Mouse (Mus musculus): ENCODE data around the gene Snrnp25. TPM values are rescaled to one million over a fixed set of nuclear protein-coding genes. Genes with fewer than 3 reads are reported as not detected.

Gene Snrnp25
- 10 to 100 TPM; 19.9 to 23.6 (median 22.5) TPM for total RNA-seq (2022)

DNA sequence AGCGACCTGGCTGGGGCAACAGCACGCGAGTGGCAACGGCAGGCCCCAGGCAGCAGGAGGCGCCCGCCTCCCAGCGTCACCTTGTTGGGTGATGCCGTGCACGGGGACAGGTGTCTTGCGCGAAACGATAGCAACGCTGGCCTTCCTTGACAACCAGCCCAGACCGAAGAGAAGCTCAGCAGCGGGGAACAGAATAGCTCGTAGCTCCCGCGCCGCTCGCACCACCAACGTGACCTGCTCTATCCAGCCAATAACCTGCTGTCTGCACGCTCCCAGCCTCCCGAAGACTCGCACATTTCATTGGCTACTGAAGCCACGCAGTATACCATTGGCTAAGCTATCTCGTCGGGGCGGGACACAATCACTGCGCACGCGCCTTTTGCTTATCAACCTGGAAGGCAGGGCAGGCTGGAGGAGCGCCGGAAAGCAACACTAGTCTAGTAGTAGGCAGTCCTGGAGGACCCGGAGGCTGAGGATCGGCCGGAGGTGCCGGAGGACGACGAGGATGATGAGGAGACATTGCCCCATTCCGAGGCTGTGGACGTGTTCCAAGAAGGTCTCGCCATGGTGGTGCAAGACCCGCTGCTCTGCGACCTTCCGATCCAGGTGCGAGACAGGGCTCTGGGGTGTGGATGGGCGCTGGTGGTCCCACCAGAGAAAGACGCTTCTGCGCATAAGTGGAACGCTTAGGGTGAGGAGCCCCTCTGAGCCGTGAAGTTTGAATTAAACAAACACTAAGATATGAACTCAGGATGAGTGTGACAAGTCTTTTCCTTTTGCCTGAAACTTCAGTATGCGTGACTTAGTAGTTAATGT, at the start of gene Snrnp25:
Snrnp25 (plus strand) TSS at position 358 of the 816 bp plus-strand sequence.
- DNase-seq (ENCODE audit: low spot score in 2 of 2): peak; percentile 96 to 97

DNA sequence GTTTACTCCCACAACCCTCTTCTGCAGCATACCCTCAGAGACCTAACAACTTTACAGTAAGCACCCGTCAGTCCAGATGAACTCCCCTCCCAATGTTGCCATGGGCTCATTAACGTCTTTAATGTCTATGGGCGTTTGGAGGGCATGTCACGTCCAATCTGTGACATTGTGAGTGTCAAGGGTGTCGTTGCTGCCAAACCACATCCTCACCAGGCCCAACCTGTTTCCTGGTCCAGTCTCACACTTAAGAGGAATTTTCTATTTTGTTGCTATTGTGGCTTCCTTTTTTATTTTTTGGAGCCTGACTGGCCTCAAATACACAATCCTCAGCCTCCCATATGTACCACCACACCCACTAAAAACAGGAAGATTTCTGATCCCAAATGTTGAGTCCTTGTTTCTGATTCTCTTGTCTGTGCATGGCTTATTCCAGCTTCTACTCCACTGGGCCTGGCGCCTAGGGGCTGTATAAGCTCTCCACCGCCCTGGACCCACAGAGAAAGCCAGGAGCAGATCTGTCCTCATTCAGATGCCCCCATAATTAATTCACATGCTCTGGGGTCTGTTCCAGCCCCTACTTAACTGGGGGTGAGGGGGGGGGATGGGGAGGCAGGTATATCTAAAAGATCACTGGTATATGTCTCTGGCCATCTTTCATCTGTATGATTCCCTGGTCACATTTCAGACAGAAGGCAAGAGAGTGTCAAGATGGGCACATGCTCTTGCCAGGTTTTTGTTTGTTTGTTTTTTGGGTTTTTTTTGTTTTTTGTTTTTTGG, 48.2 kb upstream of the Snrnp25 start:
- DNase-seq (ENCODE audit: low spot score in 2 of 2): no peak

DNA sequence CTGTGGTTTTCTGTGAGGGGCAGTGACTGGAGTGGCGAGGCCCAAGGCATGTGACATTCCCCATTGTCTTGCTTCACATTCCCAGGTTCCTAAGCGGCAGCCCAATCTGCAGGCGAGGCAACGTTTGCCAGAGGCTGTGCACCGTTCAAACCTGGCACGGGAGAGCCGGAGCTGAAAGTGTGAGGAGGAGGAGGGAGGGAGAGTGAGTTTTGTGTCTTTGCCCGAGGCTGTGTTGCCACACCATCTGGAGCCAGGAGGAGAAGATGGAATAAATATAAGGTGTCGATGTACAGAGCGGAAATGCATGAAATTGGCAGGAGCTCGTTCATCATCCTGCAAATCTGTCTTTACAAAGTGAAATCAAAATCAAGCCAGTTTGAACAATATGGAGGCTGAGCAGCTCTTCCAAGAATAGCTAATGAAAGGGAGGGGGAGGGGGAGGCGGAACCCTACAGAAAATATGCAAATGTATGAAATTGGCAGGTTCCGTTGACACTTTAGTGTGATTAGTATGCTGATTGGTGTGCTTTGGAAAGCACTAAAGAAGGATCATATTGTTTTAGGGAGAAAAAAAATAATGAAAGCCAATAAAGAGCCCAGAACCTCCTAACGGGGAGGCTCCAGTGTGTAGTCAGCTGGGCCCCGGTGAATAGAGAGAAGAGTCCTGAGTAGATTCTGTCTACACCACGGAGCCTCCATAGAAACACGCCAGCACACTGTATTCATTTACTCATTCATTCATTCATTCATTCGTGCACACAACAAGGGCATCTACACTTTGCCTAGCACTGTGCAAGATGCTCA, 47.2 kb upstream of the Snrnp25 start:
- DNase-seq (ENCODE audit: low spot score in 2 of 2): peak; percentile 71 to 73

DNA sequence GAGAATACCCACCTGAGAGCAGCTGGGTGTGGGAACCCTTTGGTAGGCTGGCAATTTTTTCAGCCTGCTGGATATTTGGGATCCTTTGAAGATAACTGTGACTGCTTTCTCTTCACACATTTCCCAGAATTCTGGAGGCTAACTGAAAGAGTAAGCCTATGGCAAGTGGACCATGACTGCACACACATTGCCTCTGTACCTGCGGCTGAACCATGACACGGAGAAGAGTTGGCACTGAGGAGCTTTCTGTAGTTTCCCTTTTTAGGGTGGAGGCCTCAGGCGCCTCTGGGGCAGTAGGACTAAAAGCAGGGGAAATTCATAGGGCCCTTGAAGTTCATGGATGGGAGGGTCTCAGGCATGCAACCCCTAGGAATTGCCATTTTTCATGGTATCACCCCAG, 46.0 kb upstream of the Snrnp25 start:
- DNase-seq (ENCODE audit: low spot score in 2 of 2): no peak

DNA sequence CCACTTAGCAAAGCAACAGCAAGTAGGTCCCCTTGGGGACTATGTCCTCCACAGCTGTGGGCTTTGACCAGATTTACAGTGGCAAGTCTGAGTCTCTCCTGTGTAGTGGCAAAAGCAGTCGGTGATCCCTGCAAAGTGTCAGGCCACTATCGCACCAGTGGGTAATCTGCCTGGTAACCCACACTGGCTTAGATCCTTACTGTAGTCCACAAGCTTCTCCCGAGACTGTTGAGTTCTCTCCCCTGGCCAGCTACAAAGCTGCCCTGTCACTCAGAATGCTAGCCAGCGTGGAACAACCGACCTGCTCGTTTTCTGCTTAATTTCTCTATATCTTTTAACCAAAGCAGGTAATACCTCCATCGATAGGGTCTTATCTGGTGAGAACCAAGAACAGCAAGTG, 44.9 kb upstream of the Snrnp25 start:
- no peak for DNase-seq (ENCODE audit: low spot score in 2 of 2)

DNA sequence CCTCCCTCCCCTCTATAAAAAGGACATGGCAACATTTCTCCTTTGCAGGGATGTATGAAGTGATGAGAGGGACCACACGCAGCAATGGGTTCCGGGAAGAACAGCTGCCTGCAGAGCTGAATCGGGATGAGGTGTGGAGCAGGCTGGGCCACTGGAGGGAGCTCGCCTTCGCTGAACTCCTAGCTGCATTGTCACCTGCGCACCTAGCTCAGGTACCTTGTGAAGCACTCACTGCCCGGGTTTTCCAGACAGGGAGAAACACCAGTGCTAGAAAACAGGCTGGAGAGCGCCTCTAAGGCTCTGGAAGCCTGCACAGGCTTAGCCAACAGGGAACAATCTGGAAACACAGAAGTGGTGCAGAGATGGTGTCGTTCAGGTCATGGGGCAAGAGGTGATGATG, 43.7 kb upstream of the Snrnp25 start:
- DNase-seq (ENCODE audit: low spot score in 2 of 2): no peak

DNA sequence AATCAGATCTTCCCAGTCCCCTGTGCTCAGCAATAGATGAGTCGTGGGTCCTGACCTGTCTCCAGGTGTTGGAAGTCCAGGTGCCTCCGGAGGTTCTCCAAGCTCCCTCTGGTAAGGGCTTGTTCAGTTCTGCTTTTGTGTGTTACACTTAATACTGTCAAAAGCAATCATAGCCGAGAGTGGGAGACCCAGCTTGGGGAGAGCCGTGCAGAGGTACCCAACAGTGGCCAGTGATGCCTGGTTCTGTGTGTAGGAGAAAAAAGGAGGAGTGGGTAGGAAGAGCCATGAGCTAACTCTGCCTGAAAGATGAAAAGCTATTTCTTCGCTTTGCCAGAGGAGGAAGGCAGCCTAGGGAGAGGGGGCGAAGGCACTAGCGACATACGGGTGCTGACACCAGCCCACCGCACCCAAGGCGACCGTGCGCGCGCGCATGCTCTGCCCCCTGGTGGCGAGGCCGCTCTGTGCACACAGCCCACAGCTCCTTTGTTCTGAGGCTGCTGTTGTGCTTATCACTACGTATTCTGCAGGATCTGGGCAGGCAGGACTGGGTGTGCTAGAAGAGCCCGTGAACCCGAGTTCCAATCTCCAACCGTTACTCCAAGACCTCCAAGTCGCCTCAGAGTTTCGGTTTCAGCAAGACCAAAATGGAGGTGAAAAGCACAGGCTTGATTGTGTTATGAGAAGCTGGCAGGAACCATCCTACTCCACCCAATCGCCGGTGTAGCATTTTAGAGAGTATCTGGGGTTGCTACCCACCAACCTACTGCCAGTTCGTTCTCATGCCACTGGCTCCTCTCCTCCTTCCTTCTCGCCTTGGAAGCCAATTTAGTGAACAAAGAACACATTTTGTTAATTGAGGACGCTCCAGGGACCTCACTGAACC, 43.1 kb upstream of the Snrnp25 start:
- DNase-seq (ENCODE audit: low spot score in 2 of 2): peak; percentile 66 to 87

DNA sequence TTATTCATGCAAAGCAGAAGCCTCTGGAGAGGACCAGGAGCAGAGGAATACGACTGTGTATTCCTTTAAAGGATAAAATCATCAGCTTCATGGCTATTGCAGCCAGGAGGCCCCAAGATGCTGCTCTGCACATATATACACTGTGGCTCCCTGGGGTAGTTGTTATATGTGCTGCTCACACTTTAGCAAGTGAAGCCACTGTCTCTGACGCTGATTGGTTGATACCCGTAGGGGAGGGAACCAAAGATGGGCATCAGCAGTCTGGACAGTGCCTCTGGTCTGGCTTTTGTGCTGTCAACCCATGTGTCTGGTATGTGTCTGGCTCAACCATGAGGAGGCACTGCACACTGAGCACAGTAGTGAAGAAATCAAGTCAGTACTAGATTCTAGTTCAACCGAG, 38.5 kb upstream of the Snrnp25 start:
- DNase-seq (ENCODE audit: low spot score in 2 of 2): no peak

DNA sequence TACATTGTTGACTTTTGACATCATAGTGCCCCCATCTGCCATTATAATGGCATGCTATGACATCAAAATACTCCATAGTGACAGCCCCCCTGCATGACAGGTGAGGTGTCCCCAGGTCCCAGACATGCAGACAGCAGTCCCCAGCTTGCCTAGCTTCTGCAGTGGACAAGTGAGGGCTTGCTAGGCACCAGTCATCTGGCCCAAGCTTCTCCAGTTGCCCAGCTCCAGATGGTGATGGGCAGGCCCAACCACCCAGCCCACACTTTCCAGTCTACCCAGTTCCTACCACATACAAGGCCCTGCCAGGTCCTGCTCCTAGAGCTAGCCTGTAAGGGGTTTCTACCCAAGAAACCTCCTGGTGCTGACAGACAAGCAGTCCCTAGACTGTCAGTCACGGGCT, 26.7 kb upstream of the Snrnp25 start:
- DNase-seq (ENCODE audit: low spot score in 2 of 2): no peak

DNA sequence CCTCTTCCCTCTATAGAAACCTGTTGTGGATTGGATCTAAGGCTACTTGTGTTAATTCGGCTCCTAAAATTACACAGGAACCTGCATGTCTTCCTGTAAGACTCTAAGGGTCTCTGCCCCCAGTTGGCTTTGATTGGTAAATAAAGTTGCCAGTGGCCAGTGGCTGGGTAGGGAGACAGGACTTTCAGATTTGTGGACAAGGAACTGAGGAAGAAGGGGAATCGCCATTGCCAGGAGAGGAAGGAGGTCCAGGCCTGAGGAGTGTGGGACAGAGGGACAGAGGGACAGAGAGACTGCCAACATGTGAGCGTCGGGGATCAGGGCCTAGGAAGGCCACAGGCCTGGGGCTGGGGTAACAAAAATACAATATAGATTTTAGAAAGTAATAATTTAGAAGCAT, 24.0 kb upstream of the Snrnp25 start:
- no peak for DNase-seq (ENCODE audit: low spot score in 2 of 2)

DNA sequence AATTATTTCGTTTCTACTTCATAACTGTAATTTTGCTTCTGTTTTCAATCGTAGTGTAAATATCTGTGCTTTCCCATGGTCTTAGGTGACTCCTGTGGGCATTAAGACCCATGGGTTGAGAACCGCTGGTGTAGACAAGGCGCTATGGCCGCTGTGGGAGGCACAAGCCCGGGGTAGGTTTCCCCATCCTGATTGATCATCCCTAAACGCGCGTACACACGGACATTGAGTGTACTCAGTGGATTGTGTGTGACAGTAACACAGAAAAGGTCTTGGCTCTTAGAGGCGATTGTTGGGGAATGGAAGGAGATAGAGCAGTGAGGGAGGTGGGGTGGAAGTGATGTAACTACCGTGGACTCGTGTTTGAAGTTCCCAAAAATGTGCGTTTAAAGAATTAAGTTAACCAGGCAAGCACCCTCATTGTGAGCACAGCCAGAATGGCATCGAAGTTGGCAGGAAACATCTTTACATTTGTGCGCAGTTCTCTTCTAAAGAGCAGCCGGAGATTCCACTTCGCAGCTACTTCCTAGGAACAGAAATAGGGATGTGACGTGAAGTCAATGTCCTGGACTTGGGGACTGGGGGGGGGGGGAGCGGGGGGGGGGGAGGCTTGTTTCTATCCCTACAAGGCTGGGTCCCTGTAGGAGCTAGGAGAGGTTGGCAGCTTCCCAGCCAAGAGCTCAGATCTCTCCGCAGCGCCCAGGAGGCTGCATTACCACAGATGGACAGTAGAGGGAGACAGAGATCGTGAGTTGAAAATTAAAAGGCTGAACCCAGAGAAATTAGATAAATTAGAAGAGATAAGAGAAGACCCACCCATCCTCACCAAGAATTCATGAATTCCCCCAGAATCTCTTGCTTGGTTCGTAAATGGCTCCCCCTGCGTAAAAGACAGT, 23.0 kb upstream of the Snrnp25 start:
- DNase-seq (ENCODE audit: low spot score in 2 of 2): peak; percentile 67 to 89

DNA sequence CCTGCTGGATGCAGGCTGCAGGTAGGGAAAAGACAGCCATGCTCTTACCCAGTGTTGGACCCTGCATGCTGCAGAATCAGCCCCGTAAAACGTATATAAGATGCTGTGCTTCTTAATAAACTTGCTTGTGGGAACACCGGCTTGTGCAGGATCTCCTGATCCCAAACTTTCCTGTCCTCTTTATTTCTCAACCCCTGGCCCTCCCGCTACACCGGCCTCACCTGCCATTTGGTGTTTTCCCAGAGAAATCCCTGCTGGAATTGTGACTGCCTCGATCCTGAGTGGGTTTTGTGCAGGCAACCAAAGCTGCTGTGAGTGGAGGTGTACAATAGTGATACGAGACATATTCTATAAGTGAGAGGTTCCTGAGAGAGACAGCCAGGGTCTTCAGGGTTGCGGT, 20.7 kb upstream of the Snrnp25 start:
- DNase-seq (ENCODE audit: low spot score in 2 of 2): no peak

DNA sequence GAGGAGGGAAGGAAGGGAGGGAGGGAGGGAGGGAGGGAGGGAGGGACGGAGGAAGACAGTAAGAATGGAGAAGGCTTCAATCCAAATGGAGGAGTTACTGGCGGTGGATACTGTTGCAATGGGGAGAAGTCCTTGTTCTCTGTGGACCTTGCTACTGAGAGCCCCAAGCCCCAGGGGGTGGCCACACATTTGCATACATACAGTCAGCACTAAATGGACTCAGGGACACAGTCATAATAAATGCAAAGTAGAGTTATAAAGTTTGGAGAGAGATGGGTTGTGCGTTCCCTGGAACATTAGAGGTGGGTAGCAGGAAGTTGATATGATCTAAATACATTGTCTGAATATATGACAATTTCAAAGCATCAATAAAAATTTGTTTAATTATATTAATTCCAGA, 19.2 kb upstream of the Snrnp25 start:
- no peak for DNase-seq (ENCODE audit: low spot score in 2 of 2)

DNA sequence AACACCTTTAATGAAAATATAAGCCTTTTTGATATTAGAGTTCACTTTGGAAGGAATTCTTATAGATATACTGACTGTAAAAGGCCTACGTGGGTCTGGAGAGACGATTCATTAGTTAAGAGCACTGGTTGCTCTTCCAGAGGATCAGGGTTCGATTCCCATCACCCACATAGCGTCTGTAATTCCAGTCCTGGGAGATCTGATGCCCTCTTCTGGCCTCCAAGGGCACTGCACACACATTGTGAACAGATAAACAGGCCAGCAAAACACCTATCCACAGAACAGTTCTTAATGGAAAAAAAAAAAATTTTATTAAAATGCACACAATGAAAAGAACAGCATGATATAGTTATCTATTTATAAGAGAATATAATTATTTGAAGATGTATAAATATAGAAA, 18.0 kb upstream of the Snrnp25 start:
- no peak for DNase-seq (ENCODE audit: low spot score in 2 of 2)

DNA sequence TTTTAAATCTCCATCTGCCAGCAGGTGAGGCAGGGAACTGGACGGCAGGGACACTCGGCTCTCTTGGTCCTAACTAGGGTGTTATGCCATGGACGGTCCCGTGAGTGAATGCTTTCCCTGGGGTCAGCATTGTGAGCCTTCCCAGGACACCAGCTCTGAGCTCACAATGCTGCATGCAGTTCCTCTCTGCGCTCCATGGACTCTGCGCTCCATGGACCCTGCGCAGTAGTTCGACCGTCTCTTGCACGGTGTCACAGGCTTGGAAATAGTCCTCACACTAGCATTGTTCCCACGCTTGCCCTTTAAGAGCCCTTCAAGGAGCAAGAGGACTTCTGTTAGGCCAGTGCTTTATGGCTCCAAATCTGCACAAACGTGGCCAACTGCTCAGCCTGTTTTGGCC, 16.3 kb upstream of the Snrnp25 start:
- no peak for DNase-seq (ENCODE audit: low spot score in 2 of 2)

DNA sequence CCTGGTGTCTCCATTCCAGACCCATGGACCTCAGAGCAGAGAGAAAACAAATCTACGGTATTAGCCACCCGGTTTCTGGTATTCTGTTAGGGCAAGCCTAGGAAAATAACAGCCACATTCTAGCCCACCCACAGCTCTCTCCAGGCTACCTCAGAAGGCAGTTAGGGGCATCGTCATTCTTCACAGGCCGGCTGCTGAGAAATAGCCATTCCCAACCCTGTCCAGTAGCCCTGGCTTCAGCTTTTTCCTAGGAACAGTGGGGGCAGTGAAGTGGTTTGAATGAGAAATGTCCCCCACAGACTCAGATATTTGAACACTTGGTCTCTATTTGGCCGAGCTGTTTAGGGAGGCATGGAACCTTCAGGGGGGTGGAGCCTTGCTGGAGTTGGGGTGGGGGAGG, 15.8 kb upstream of the Snrnp25 start:
- no peak for DNase-seq (ENCODE audit: low spot score in 2 of 2)

DNA sequence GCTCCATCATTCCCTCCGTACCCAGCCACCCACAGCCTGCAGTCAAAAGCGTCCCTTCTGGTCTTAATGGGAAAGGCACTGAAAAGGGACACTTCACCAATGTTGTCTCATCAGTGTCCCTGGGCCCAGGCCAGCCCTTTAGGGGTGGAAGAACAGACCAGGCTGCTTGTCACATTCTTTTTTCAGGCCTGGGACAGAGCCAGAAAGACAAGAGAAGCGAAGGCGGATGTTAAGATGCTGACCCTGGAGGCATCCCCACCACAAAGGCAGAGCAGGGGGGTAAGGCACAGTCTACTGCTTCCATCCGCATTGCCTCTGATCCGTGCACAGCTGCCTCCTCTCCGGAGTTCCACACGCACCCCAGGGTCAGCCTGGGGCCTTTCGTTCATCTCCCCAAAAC, 15.1 kb upstream of the Snrnp25 start:
- no peak for DNase-seq (ENCODE audit: low spot score in 2 of 2)

DNA sequence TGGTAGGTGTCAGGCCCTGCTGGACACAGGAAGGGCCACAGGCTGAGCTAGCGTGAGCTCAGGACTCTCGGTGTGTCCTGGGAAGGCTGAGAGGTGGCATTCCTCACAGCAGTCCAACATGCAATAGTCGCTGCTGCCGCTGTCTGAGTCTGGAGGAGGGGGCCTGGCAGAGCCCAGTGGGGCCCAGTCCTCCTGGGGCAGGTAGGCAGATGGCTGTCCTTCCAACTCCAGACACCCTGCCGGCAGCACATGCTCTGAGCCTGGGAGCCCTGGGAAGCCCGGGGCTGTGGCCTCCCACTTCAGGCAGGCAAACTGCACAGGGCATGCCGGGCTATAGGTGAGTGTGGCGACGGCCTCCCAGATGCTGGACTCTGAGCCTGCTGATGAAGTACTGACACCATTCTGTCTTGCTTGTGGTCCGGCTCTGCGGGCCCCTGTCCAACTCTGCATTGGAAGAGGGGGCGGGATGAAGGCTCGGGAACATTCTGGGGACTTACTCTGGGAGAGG, 14.6 kb upstream of the Snrnp25 start:
- no peak for DNase-seq (ENCODE audit: low spot score in 2 of 2)

DNA sequence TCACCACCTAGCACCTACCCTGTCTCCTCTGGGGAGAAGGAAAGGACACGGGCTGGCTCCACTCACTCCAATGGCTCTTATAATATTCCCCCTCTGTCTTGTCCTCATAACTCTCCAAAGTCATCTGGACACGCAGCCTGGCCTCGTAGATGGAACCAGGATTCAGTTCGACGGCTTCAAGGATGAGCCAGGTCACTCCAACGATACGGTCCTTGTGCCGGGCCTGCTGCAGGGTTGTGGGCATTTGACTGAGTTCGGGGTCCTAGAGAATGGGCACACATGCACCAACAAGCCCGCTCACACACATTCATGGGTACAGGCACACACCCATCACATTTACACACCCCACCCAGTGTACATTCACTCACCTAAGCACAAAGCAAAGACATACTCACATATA, 12.1 kb upstream of the Snrnp25 start:
- no peak for DNase-seq (ENCODE audit: low spot score in 2 of 2)

DNA sequence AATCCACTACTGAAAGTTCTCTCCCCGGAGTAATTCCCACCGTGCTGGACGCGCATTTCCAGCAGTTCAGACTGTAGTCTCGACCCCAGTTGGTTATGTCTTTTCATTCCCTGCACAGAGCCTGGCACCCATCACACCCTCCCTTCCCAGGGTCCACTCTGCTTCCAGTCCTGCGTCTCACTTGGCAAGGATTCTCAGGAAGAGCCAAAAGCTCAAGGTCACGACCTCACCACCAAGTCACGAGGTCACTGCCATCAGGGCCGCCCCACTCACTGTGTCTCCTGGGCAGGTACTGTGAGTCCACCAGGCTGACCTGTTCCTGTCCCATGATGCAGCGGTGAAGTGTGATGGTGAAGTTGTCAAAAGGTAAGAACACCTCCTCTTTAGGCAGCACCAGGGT, 11.1 kb upstream of the Snrnp25 start:
- no peak for DNase-seq (ENCODE audit: low spot score in 2 of 2)

All from layer of hippocampus, adult 8-10 months (tissue).